Mouse (Mus musculus): Measurements from ENCODE around the gene Aurkaip1. TPM values are rescaled to one million over a fixed set of nuclear protein-coding genes. Genes with fewer than 3 reads are reported as not detected.

Gene Aurkaip1
- polyA plus RNA-seq, 1 experiment = 100 TPM

DNA sequence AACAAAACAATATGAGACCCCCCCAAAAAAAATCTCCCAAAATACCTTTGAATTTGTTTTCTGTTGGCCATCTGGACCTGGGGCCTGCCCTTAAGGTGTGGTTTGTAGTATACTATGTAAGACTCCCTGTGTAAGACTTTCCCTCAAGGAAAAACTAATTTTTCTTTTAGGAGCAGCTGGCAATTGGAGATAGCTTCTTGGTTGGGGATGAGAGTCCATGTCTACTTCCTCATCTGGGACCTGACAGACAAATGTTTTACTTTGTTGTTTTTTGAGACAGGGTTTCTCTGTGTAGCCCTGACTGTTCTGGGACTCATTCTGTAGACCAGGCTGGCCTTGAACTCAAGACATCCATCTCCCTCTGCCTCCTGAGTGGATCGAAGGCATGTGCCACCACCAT lies 29.0 kb upstream of the Aurkaip1 start:
- TF ChIP-seq POLR2A (IDR thresholded peaks at IDR 0.05; ENCODE audit: borderline replicate concordance, extremely low read depth, insufficient read depth, insufficient read length, poor library complexity, severe bottlenecking) (no peak), CTCF (IDR thresholded peaks at IDR 0.05; ENCODE audit: borderline replicate concordance, extremely low read depth, insufficient read depth, insufficient read length) (no peak)

DNA sequence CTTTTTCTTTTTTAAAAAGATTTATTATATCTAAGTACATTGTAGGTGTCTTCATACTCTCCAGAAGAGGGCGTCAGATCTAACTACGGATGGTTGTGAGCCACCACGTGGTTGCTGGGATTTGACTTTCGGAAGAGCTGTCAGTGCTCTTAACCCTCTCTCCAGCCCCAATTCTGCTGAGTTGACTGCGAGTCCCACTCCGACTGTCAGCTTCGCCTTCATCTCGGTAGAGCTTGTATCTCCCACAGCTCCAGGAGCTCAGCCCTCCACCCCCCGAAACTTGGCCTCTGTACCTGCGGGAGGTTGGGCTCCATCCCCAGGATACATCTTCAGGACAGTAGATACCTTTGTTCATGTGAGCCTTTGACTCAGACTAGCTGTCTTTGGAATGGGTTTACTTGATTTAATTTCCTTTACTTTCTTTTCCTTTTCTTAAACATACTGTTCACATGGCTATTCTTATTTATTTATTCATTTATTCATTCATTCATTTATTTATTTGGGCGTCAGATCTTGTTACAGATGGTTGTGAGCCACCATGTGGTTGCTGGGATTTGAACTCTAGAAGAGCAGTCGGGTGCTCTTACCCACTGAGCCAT lies 28.2 kb upstream of the Aurkaip1 start, which contains the start of gene Mrpl20:
Mrpl20 (plus strand) TSS at position 138 of the 599 bp plus-strand sequence.
- no peak for TF ChIP-seq CTCF (IDR thresholded peaks at IDR 0.05; ENCODE audit: borderline replicate concordance, extremely low read depth, insufficient read depth, insufficient read length)
- no peak for TF ChIP-seq POLR2A (IDR thresholded peaks at IDR 0.05; ENCODE audit: borderline replicate concordance, extremely low read depth, insufficient read depth, insufficient read length, poor library complexity, severe bottlenecking)
- DNase-seq (ENCODE audit: low read depth) = peak; percentile 27

More for the DNA sequence above, 29.0 kb upstream of the Aurkaip1 start:
- no peak for DNase-seq (ENCODE audit: low read depth)

- peak; percentile 98 for DNase-seq (ENCODE audit: low read depth)
- TF ChIP-seq CTCF (IDR thresholded peaks at IDR 0.05; ENCODE audit: borderline replicate concordance, extremely low read depth, insufficient read depth, insufficient read length) = no peak
- peak; percentile 76; the same call in 1 of the 2 replicates for TF ChIP-seq POLR2A (IDR thresholded peaks at IDR 0.05; ENCODE audit: borderline replicate concordance, extremely low read depth, insufficient read depth, insufficient read length, poor library complexity, severe bottlenecking)
These were observed 27.6 kb upstream of the Aurkaip1 start for GRCm38 (mm10) chr4:155803340-155804041.

GRCm38 (mm10) chr4:155807841-155808240 lies 23.2 kb upstream of the Aurkaip1 start:
- DNase-seq (ENCODE audit: low read depth) = no peak
- TF ChIP-seq POLR2A (IDR thresholded peaks at IDR 0.05; ENCODE audit: borderline replicate concordance, extremely low read depth, insufficient read depth, insufficient read length, poor library complexity, severe bottlenecking) (no peak), CTCF (IDR thresholded peaks at IDR 0.05; ENCODE audit: borderline replicate concordance, extremely low read depth, insufficient read depth, insufficient read length) (no peak)

- peak; percentile 99 for DNase-seq (ENCODE audit: low read depth)
- peak; percentile 77 for TF ChIP-seq POLR2A (IDR thresholded peaks at IDR 0.05; ENCODE audit: borderline replicate concordance, extremely low read depth, insufficient read depth, insufficient read length, poor library complexity, severe bottlenecking)
- no peak for TF ChIP-seq CTCF (IDR thresholded peaks at IDR 0.05; ENCODE audit: borderline replicate concordance, extremely low read depth, insufficient read depth, insufficient read length)
These were observed 19.0 kb upstream of the Aurkaip1 start, which contains the start of gene Ccnl2 for GRCm38 (mm10) chr4:155811929-155812664. Gene Ccnl2 (plus strand): TSS chr4:155812489.

GRCm38 (mm10) chr4:155812665-155813181 lies 18.3 kb upstream of the Aurkaip1 start:
- DNase-seq (ENCODE audit: low read depth) = peak; percentile 41
- no peak for TF ChIP-seq CTCF (IDR thresholded peaks at IDR 0.05; ENCODE audit: borderline replicate concordance, extremely low read depth, insufficient read depth, insufficient read length)
- TF ChIP-seq POLR2A (IDR thresholded peaks at IDR 0.05; ENCODE audit: borderline replicate concordance, extremely low read depth, insufficient read depth, insufficient read length, poor library complexity, severe bottlenecking) = no peak

GRCm38 (mm10) chr4:155817533-155817932 lies 13.5 kb upstream of the Aurkaip1 start:
- no peak for DNase-seq (ENCODE audit: low read depth)
- TF ChIP-seq POLR2A (IDR thresholded peaks at IDR 0.05; ENCODE audit: borderline replicate concordance, extremely low read depth, insufficient read depth, insufficient read length, poor library complexity, severe bottlenecking) = no peak
- TF ChIP-seq CTCF (IDR thresholded peaks at IDR 0.05; ENCODE audit: borderline replicate concordance, extremely low read depth, insufficient read depth, insufficient read length) = no peak

- no peak for TF ChIP-seq POLR2A (IDR thresholded peaks at IDR 0.05; ENCODE audit: borderline replicate concordance, extremely low read depth, insufficient read depth, insufficient read length, poor library complexity, severe bottlenecking)
- no peak for TF ChIP-seq CTCF (IDR thresholded peaks at IDR 0.05; ENCODE audit: borderline replicate concordance, extremely low read depth, insufficient read depth, insufficient read length)
- DNase-seq (ENCODE audit: low read depth) = peak; percentile 36
These were observed 10.0 kb upstream of the Aurkaip1 start for GRCm38 (mm10) chr4:155821025-155821424.

DNA sequence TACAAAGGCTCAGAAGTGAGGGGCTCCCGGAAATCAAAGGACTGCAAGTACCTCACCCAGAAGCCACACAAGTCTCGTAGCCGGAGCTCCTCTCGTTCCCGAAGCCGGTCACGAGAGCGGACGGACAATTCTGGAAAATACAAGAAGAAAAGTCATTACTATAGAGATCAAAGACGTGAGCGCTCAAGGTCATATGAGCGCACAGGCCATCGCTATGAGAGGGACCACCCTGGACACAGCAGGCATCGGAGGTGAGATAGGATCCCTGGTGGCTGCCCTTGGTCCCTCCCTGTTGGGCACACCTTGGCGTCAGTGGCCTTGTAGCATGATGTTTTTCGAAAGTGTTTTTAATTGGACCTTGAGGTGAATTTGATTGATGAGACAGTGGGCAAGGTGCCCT lies 7.6 kb upstream of the Aurkaip1 start:
- no peak for DNase-seq (ENCODE audit: low read depth)

GRCm38 (mm10) chr4:155829866-155830265 lies 1.2 kb upstream of the Aurkaip1 start:
- TF ChIP-seq CTCF (IDR thresholded peaks at IDR 0.05; ENCODE audit: borderline replicate concordance, extremely low read depth, insufficient read depth, insufficient read length) = no peak
- no peak for TF ChIP-seq POLR2A (IDR thresholded peaks at IDR 0.05; ENCODE audit: borderline replicate concordance, extremely low read depth, insufficient read depth, insufficient read length, poor library complexity, severe bottlenecking)
- no peak for DNase-seq (ENCODE audit: low read depth)

More for the DNA sequence above, 7.6 kb upstream of the Aurkaip1 start:
- TF ChIP-seq POLR2A (IDR thresholded peaks at IDR 0.05; ENCODE audit: borderline replicate concordance, extremely low read depth, insufficient read depth, insufficient read length, poor library complexity, severe bottlenecking) = no peak
- TF ChIP-seq CTCF (IDR thresholded peaks at IDR 0.05; ENCODE audit: borderline replicate concordance, extremely low read depth, insufficient read depth, insufficient read length) = no peak

DNA sequence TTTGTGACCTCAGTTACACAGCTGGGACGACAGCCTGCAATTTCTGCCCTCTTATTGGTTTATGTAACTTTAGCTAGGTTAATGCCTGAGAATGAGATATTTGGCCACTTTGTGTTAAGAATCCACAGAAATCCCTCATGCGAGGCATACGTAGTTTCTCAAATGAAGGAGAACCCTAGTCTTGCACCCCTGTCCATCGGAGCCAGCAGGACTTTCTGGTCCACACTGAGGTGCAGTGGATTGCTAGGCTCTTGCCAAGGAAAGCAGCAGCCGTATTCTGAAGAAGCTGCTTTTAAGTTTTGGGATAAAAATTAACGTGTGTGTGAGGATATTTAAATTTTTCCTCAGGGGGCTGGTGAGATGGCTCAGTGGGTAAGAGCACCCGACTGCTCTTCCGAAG lies 476 bp upstream of the Aurkaip1 start:
- no peak for TF ChIP-seq POLR2A (IDR thresholded peaks at IDR 0.05; ENCODE audit: borderline replicate concordance, extremely low read depth, insufficient read depth, insufficient read length, poor library complexity, severe bottlenecking)
- TF ChIP-seq CTCF (IDR thresholded peaks at IDR 0.05; ENCODE audit: borderline replicate concordance, extremely low read depth, insufficient read depth, insufficient read length) = no peak
- no peak for DNase-seq (ENCODE audit: low read depth)
